In the genomic region with DNA sequence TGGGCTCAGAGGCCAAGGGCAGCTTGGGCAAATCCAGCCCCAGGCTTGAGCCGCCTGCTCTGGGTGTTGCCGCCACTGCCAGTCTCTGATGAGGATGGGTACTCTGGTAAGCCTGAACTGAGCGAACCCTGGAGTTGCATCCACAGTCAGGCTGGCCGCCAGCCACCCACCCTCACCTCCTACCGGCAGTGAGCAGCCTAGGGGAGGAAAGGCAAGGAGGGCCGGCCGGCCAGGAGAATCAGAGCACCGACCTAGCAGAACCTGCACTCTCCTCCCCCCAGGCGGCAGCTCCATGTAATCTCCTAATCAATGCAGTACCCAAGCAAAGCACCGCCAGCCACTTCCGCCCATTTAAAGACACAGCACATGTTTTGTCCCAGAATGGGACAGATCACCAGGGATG, we compare ENCODE assay signal across 8 mouse cellular contexts.
DNase-seq lines count a peak whose midpoint lies in the region; ATAC-seq and TF ChIP-seq lines count a peak whose summit lies in the region.

No protein-coding gene starts in this region.

- no peaks in the 10 kb centered on the region for H3K27me3 ChIP-seq in hindbrain, embryonic 16.5 days (replicated peaks; ENCODE audit: control insufficient read depth, insufficient read depth, low read length)

- H3K4me2 ChIP-seq in hindbrain, embryonic 16.5 days (ENCODE audit: low read length), result peak overlapping the region; percentile 72

- H3K4me1 ChIP-seq in hindbrain, embryonic 16.5 days (ENCODE audit: control insufficient read depth, insufficient read depth, low read depth, low read length), result peaks cover 25% of the 10 kb centered on the region

- peak overlapping the region; percentile 74 for H3K9ac ChIP-seq in hindbrain, embryonic 16.5 days (ENCODE audit: low read depth, low read length)

- no peaks in the 10 kb centered on the region for H3K9me3 ChIP-seq in hindbrain, embryonic 16.5 days (ENCODE audit: control insufficient read depth, low read length)

- no peak for DNase-seq in gastrocnemius, adult 2 months
- no peak for DNase-seq in gastrocnemius, adult 8-10 months (ENCODE audit: low spot score in 2 of 2)
- DNase-seq in embryo, embryonic 11 days, result peak; percentile 70
- DNase-seq in layer of hippocampus, postnatal 36 days, result peak; percentile 76 to 77
- peak; percentile 23 for DNase-seq in lung, postnatal 10 days
- DNase-seq in right cerebral cortex, postnatal 36 days (ENCODE audit: low spot score in 2 of 2), result peak; percentile 75 to 80

- no peak for TF ChIP-seq CTCF in gastrocnemius, adult 2 months (IDR thresholded peaks at IDR 0.05)

- peak overlapping the region; percentile 5 for H3K4me3 ChIP-seq in gastrocnemius, adult 2 months
- H3K4me3 ChIP-seq in hindbrain, embryonic 16.5 days (ENCODE audit: low read length), result peak overlapping the region; percentile 47

- no peak overlapping the region for H3K27ac ChIP-seq in gastrocnemius, adult 2 months
- 0 out of 2 replicates have a peak overlapping the region, but pooled peaks have one; percentile 54 for H3K27ac ChIP-seq in hindbrain, embryonic 16.5 days (ENCODE audit: low read depth, low read length)

- intact Hi-C loops in gastrocnemius, adult 2 months (cut with DNase I), result no loop called here

- ATAC-seq in hindbrain, embryonic 16.5 days, result peak; percentile 75
- no peak for ATAC-seq in megakaryocyte, adult 5-6 weeks (ENCODE audit: poor library complexity, severe bottlenecking)

- no peaks in the 10 kb centered on the region for H3K36me3 ChIP-seq in hindbrain, embryonic 16.5 days (ENCODE audit: control insufficient read depth, insufficient read depth, low read length)

- 7% methylated on average over 11 of the region's 11 CpGs for WGBS in hindbrain, embryonic 16.5 days

Comparison
In these comparisons a context has a peak if more than half of its experiments do, and no peak if none do; other contexts are left out.
1. DNase-seq: peak in embryo, embryonic 11 days (single experiment), layer of hippocampus, postnatal 36 days (2 of 2), lung, postnatal 10 days (single experiment) and right cerebral cortex, postnatal 36 days (2 of 2); none in gastrocnemius, adult 2 months (single experiment) and gastrocnemius, adult 8-10 months (0 of 2).